Mouse (Mus musculus) testis, adult 2 months (tissue): ENCODE data around the gene Stk39. TPM values are rescaled to one million over a fixed set of nuclear protein-coding genes. Genes with fewer than 3 reads are reported as not detected.

ENCODE experiments used
- H3K27ac ChIP-seq: fragments of 200-500 bp; 2 replicates; pipeline ENCODE4 v1.5.1; 2012; ENCODE audit warnings: low read depth, low read length; ENCODE audit not compliant: control insufficient read depth, insufficient read depth
- H3K27me3 ChIP-seq: fragments of 200-500 bp; 2 replicates; pipeline ENCODE4 v1.6.1; 2012; ENCODE audit warnings: mild to moderate bottlenecking, low read length, moderate library complexity; ENCODE audit not compliant: control insufficient read depth, insufficient read depth
- H3K36me3 ChIP-seq: fragments of 200-500 bp; 2 replicates; pipeline ENCODE4 v1.6.1; 2012; ENCODE audit warnings: mild to moderate bottlenecking, low read length; ENCODE audit not compliant: control insufficient read depth, insufficient read depth
- H3K4me1 ChIP-seq: fragments of 200-500 bp; 2 replicates; pipeline ENCODE4 v1.6.1; 2012; ENCODE audit warnings: low read length; ENCODE audit not compliant: control insufficient read depth, insufficient read depth
- H3K4me3 ChIP-seq: fragments of 200-500 bp; 2 replicates; pipeline ENCODE4 v1.5.1; 2012; ENCODE audit warnings: low read depth, mild to moderate bottlenecking, low read length, moderate library complexity, mixed read lengths; ENCODE audit not compliant: control insufficient read depth
- CTCF ChIP-seq: fragments of 200-500 bp; IDR thresholded peaks from 2 replicates; pipeline ENCODE4 v1.5.1; 2012; ENCODE audit warnings: low read depth, mild to moderate bottlenecking, inconsistent platforms, low read length, moderate library complexity; ENCODE audit not compliant: control insufficient read depth, insufficient read depth, insufficient replicate concordance
- POLR2A ChIP-seq: fragments of 200-500 bp; IDR thresholded peaks from 2 replicates; pipeline ENCODE4 v1.6.1; 2012; ENCODE audit warnings: low read depth, mild to moderate bottlenecking, inconsistent platforms, low read length, moderate library complexity; ENCODE audit not compliant: control insufficient read depth
- polyA plus RNA-seq: library from polyadenylated mRNA; depleted of rRNA; stranded (reverse); fragments of >200 nt; gene quantifications from 2 replicates; pipeline ENCODE4 v1.2.3, GENCODE M21; 2012

Gene Stk39
- polyA plus RNA-seq, 1 experiment: 118 TPM

- H3K36me3 ChIP-seq: no peaks in the 10 kb centered on the region
- no peaks in the 10 kb centered on the region; the same call in 1 of the 2 replicates for H3K4me1 ChIP-seq
- H3K27me3 ChIP-seq: no peaks in the 10 kb centered on the region
- H3K27ac ChIP-seq: no peak overlapping the region
- no peak for TF ChIP-seq CTCF
- TF ChIP-seq POLR2A: no peak
- no peak overlapping the region for H3K4me3 ChIP-seq
Measured at GRCm38 (mm10) chr2:68381205-68381604, 90.9 kb downstream of the Stk39 start.

GRCm38 (mm10) chr2:68379631-68380030, 92.4 kb downstream of the Stk39 start:
- Histone ChIP-seq H3K27me3 (no peaks in the 10 kb centered on the region), H3K36me3 (no peaks in the 10 kb centered on the region), H3K4me1 (no peaks in the 10 kb centered on the region; the same call in 1 of the 2 replicates), H3K27ac (no peak overlapping the region), H3K4me3 (no peak overlapping the region)
- no peak for TF ChIP-seq CTCF
- TF ChIP-seq POLR2A: no peak

- H3K4me3 ChIP-seq: no peak overlapping the region
- no peaks in the 10 kb centered on the region for H3K36me3 ChIP-seq
- H3K27me3 ChIP-seq: no peaks in the 10 kb centered on the region
- H3K27ac ChIP-seq: no peak overlapping the region
- no peak for TF ChIP-seq POLR2A
- TF ChIP-seq CTCF: no peak
- H3K4me1 ChIP-seq: no peaks in the 10 kb centered on the region; the same call in 1 of the 2 replicates
Measured at GRCm38 (mm10) chr2:68378319-68378718, 93.7 kb downstream of the Stk39 start.

- H3K36me3 ChIP-seq: no peaks in the 10 kb centered on the region
- H3K27me3 ChIP-seq: no peaks in the 10 kb centered on the region
- H3K27ac ChIP-seq: peak overlapping the region; percentile 58
- no peak for TF ChIP-seq POLR2A
- TF ChIP-seq CTCF: no peak
- no peaks in the 10 kb centered on the region; the same call in 1 of the 2 replicates for H3K4me1 ChIP-seq
- no peak overlapping the region for H3K4me3 ChIP-seq
Measured at GRCm38 (mm10) chr2:68377251-68377681, 94.8 kb downstream of the Stk39 start.

GRCm38 (mm10) chr2:68376660-68377059, 95.4 kb downstream of the Stk39 start:
- Histone ChIP-seq H3K36me3 (no peaks in the 10 kb centered on the region; the same call in 1 of the 2 replicates), H3K27ac (peak overlapping the region; percentile 58; the same call in 1 of the 2 replicates), H3K27me3 (no peaks in the 10 kb centered on the region), H3K4me3 (no peak overlapping the region), H3K4me1 (no peaks in the 10 kb centered on the region; the same call in 1 of the 2 replicates)
- no peak for TF ChIP-seq POLR2A
- TF ChIP-seq CTCF: no peak

GRCm38 (mm10) chr2:68374202-68374601, 97.9 kb downstream of the Stk39 start:
- H3K27me3 ChIP-seq: no peaks in the 10 kb centered on the region
- no peaks in the 10 kb centered on the region; the same call in 1 of the 2 replicates for H3K4me1 ChIP-seq
- no peaks in the 10 kb centered on the region; the same call in 1 of the 2 replicates for H3K36me3 ChIP-seq
- no peak overlapping the region for H3K4me3 ChIP-seq
- H3K27ac ChIP-seq: no peak overlapping the region
- TF ChIP-seq CTCF: no peak

GRCm38 (mm10) chr2:68371912-68372311, 100.2 kb downstream of the Stk39 start:
- Histone ChIP-seq H3K27me3 (no peaks in the 10 kb centered on the region), H3K4me3 (no peak overlapping the region), H3K27ac (peak overlapping the region; percentile 33), H3K36me3 (no peaks in the 10 kb centered on the region; the same call in 1 of the 2 replicates), H3K4me1 (no peaks in the 10 kb centered on the region; the same call in 1 of the 2 replicates)
- TF ChIP-seq POLR2A: no peak
- TF ChIP-seq CTCF: no peak

GRCm38 (mm10) chr2:68370326-68370725, 101.7 kb downstream of the Stk39 start:
- H3K4me3 ChIP-seq: no peak overlapping the region
- peak overlapping the region; percentile 28; the same call in 1 of the 2 replicates for H3K27ac ChIP-seq
- TF ChIP-seq POLR2A: no peak
- no peak for TF ChIP-seq CTCF
- no peaks in the 10 kb centered on the region; the same call in 1 of the 2 replicates for H3K4me1 ChIP-seq
- H3K36me3 ChIP-seq: peaks cover 1% of the 10 kb centered on the region
- H3K27me3 ChIP-seq: no peaks in the 10 kb centered on the region
